Mouse (Mus musculus) heart, adult 2 months (tissue): ENCODE data around the gene Rasl11a. TPM values are rescaled to one million over a fixed set of nuclear protein-coding genes. Genes with fewer than 3 reads are reported as not detected.
"Not testable (repeated sequence)": the region's sequence is repeated elsewhere in the genome, so short reads cannot be mapped to it uniquely, and the experiment has no call there.

ENCODE experiments used
- DNase-seq, 2 experiments: peaks; one replicate each; pipeline ENCODE4 v3.0.0; 2021
- H3K27ac ChIP-seq: fragments of 200-600 bp; 2 replicates; pipeline ENCODE4 v1.8.1; 2022
- H3K27me3 ChIP-seq: fragments of 200-500 bp; 2 replicates; pipeline ENCODE4 v1.6.1; 2012; ENCODE audit warnings: mild to moderate bottlenecking, low read length, inconsistent platforms, mixed read lengths; ENCODE audit not compliant: control insufficient read depth, insufficient read depth
- H3K36me3 ChIP-seq: fragments of 200-500 bp; 2 replicates; pipeline ENCODE4 v1.6.1; 2012; ENCODE audit warnings: low read length, inconsistent platforms; ENCODE audit not compliant: control insufficient read depth, insufficient read depth
- H3K4me1 ChIP-seq: fragments of 200-500 bp; 2 replicates; pipeline ENCODE4 v1.6.1; 2011; ENCODE audit warnings: low read length; ENCODE audit not compliant: control insufficient read depth, insufficient read depth
- H3K4me3 ChIP-seq: fragments of 200-600 bp; 2 replicates; pipeline ENCODE4 v1.8.1; 2022
- H3K79me2 ChIP-seq: fragments of 200-500 bp; replicated peaks from 2 replicates; pipeline ENCODE4 v1.6.1; 2012; ENCODE audit warnings: mild to moderate bottlenecking, inconsistent platforms, low read length, moderate library complexity, mixed read lengths; ENCODE audit not compliant: control insufficient read depth, insufficient read depth
- H3K9ac ChIP-seq: fragments of 200-500 bp; 2 replicates; pipeline ENCODE4 v1.6.1; 2012; ENCODE audit warnings: low read depth, mild to moderate bottlenecking, control low read depth, inconsistent platforms, low read length, mixed read lengths
- CTCF ChIP-seq: fragments of 200-600 bp; IDR thresholded peaks from 2 replicates; pipeline ENCODE4 v1.8.1; 2022; ENCODE audit warnings: antibody characterized with exemption, mild to moderate bottlenecking, moderate library complexity
- EP300 ChIP-seq: fragments of 200-500 bp; IDR thresholded peaks from 2 replicates; pipeline ENCODE4 v1.6.1; 2011; ENCODE audit warnings: low read depth, low read length, control low read depth; ENCODE audit not compliant: insufficient read depth
- POLR2A ChIP-seq: fragments of 200-500 bp; IDR thresholded peaks from 2 replicates; pipeline ENCODE4 v1.6.1; 2011; ENCODE audit warnings: mild to moderate bottlenecking, low read depth, low read length, control low read depth; ENCODE audit not compliant: insufficient read depth
- WGBS: fragments of 180-500 bp; shearing (Covaris S2); methylation state at CpG from one replicate; pipeline ENCODE4 v1.1.7; 2018; 5-methylcytosine and 5-hydroxymethylcytosine counted together
- intact Hi-C: fragments of 180-260 bp; cut with DNase I; formaldehyde crosslinking; loops from one replicate; pipeline ENCODE4 v1.15.1; 2025
- polyA plus RNA-seq: library from polyadenylated mRNA; depleted of rRNA; stranded (reverse); fragments of >200 nt; gene quantifications from 2 replicates; pipeline ENCODE4 v1.2.3, GENCODE M21; 2012
- total RNA-seq, 2 experiments: library from RNA; stranded (reverse); gene quantifications; 2 replicates each; pipeline ENCODE4 v1.2.3; 2021

The Rasl11a gene
- total and polyA plus RNA-seq, 3 experiments, result 1.8 to 3.7 (median 2.7) TPM

GRCm38 (mm10) chr5:146867246-146867945 lies 22.5 kb downstream of the Rasl11a start:
- peak overlapping the region; percentile 15 for H3K27ac ChIP-seq
- 0 out of 2 replicates have a peak, but pooled peaks cover 2% of the 10 kb centered on the region for H3K4me1 ChIP-seq
- intact Hi-C loops, result loop anchor here (2.0 kb wide), 1 partner anchor 21 kb away; no protein-coding TSS in a partner anchor
- peak; percentile 49 to 53 for DNase-seq
- no peak overlapping the region for H3K4me3 ChIP-seq
- TF ChIP-seq POLR2A, result 0 out of 2 replicates have a peak, but pooled peaks have one; percentile 22
- no peak for TF ChIP-seq CTCF
- no peak for TF ChIP-seq EP300
- no peaks in the 10 kb centered on the region; the same call in 1 of the 2 replicates for H3K27me3 ChIP-seq
- no peaks in the 10 kb centered on the region for H3K36me3 ChIP-seq
- H3K9ac ChIP-seq, result peak overlapping the region; percentile 22; the same call in 1 of the 2 replicates
- 3% methylated on average over 19 of the region's 19 CpGs for WGBS
- no peaks in the 10 kb centered on the region for H3K79me2 ChIP-seq

GRCm38 (mm10) chr5:146867946-146868314 lies 23.1 kb downstream of the Rasl11a start:
- Histone ChIP-seq H3K27me3 (no peaks in the 10 kb centered on the region; the same call in 1 of the 2 replicates), H3K9ac (no peak overlapping the region; the same call in 1 of the 2 replicates), H3K4me3 (no peak overlapping the region), H3K36me3 (no peaks in the 10 kb centered on the region), H3K27ac (peak overlapping the region; percentile 15), H3K79me2 (no peaks in the 10 kb centered on the region), H3K4me1 (0 out of 2 replicates have a peak, but pooled peaks cover 2% of the 10 kb centered on the region)
- no peak for TF ChIP-seq POLR2A
- no peak for TF ChIP-seq CTCF
- no peak for TF ChIP-seq EP300
- intact Hi-C loops, result loop anchor here (2.0 kb wide), 1 partner anchor 21 kb away; no protein-coding TSS in a partner anchor
- no peak for DNase-seq
- 20% methylated on average over 4 of the region's 4 CpGs for WGBS

GRCm38 (mm10) chr5:146872981-146873631 lies 28.2 kb downstream of the Rasl11a start:
- intact Hi-C loops, result no loop called here
- Histone ChIP-seq H3K9ac (no peak overlapping the region), H3K79me2 (no peaks in the 10 kb centered on the region), H3K27me3 (no peaks in the 10 kb centered on the region; the same call in 1 of the 2 replicates), H3K27ac (no peak overlapping the region), H3K4me1 (no peaks in the 10 kb centered on the region), H3K4me3 (no peak overlapping the region), H3K36me3 (no peaks in the 10 kb centered on the region)
- TF ChIP-seq EP300 (no peak), POLR2A (no peak), CTCF (no peak)
- no peak for DNase-seq
- 71% methylated on average over 5 of the region's 5 CpGs for WGBS

GRCm38 (mm10) chr5:146876024-146876423 lies 31.2 kb downstream of the Rasl11a start:
- no peaks in the 10 kb centered on the region for H3K79me2 ChIP-seq
- no peak overlapping the region for H3K9ac ChIP-seq
- DNase-seq, result no peak
- H3K4me3 ChIP-seq, result no peak overlapping the region
- no peaks in the 10 kb centered on the region for H3K36me3 ChIP-seq
- WGBS, result 86% methylated on average over 2 of the region's 2 CpGs
- no peaks in the 10 kb centered on the region; the same call in 1 of the 2 replicates for H3K27me3 ChIP-seq
- intact Hi-C loops, result no loop called here
- no peak overlapping the region for H3K27ac ChIP-seq
- TF ChIP-seq CTCF (no peak), POLR2A (no peak), EP300 (no peak)
- H3K4me1 ChIP-seq, result no peaks in the 10 kb centered on the region

- 67% methylated on average over 5 of the region's 6 CpGs for WGBS
- DNase-seq, H3K27me3 ChIP-seq, H3K27ac ChIP-seq, H3K79me2 ChIP-seq, H3K9ac ChIP-seq, H3K4me3 ChIP-seq, intact Hi-C loops, H3K36me3 ChIP-seq, H3K4me1 ChIP-seq: not testable (repeated sequence)
These were observed 33.0 kb downstream of the Rasl11a start for GRCm38 (mm10) chr5:146877882-146878281.

GRCm38 (mm10) chr5:146882261-146882660 lies 37.4 kb downstream of the Rasl11a start:
- no peaks in the 10 kb centered on the region for H3K4me1 ChIP-seq
- no peak for DNase-seq
- H3K27ac ChIP-seq, result no peak overlapping the region
- WGBS, result 69% methylated on average over 6 of the region's 6 CpGs
- H3K27me3 ChIP-seq, result no peaks in the 10 kb centered on the region; the same call in 1 of the 2 replicates
- no peak for TF ChIP-seq POLR2A
- TF ChIP-seq CTCF, result no peak
- no peak for TF ChIP-seq EP300
- H3K36me3 ChIP-seq, result no peaks in the 10 kb centered on the region
- no peaks in the 10 kb centered on the region for H3K79me2 ChIP-seq
- H3K9ac ChIP-seq, result no peak overlapping the region
- H3K4me3 ChIP-seq, result no peak overlapping the region
- intact Hi-C loops, result no loop called here
